21 mouse cellular contexts compared by ENCODE assay signal in the genomic region with DNA sequence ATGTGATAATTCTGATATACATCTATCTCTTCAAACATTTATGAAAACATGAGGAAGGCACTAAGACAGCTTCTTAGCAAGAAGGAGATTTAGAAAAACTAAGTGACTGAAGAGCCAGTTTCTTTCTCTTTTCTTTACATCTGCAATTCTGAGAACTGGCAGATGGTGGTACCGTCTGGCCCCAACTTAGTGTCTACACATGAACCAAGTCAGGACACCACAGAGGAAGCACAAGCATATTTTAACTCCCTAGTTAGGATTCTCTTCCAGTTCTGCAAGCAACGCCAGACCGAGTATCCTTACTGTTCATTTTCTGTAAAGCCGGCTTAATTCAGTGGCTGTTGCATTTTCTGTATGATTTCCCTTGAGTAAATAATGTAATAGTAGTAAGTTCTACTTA.
DNase-seq lines count a peak whose midpoint lies in the region; ATAC-seq and TF ChIP-seq lines count a peak whose summit lies in the region.
"Had no signal": no experiment of that assay in that cellular context is flagged by ENCODE, and none has a peak within 500 bp of the region (broad histone marks: within the 10 kb centered on the region; RNA-seq: fewer than 3 reads in every experiment).

No protein-coding gene starts in this region.

- no peak overlapping the region for H3K4me2 ChIP-seq in hindbrain, embryonic 13.5 days
- H3K4me2 ChIP-seq: embryonic facial prominence, embryonic 15.5 days; forebrain, embryonic 12.5 days; heart, embryonic 15.5 days; limb, embryonic 15.5 days; stomach, embryonic 15.5 days had no signal

- H3K36me3 ChIP-seq in hindbrain, embryonic 13.5 days, result no peaks in the 10 kb centered on the region
- H3K36me3 ChIP-seq: embryonic facial prominence, embryonic 15.5 days; forebrain, embryonic 12.5 days; heart, embryonic 15.5 days; limb, embryonic 15.5 days; stomach, embryonic 15.5 days had no signal

- no peaks in the 10 kb centered on the region for H3K27me3 ChIP-seq in hindbrain, embryonic 13.5 days
- H3K27me3 ChIP-seq: embryonic facial prominence, embryonic 15.5 days; forebrain, embryonic 12.5 days; heart, embryonic 15.5 days; limb, embryonic 15.5 days; stomach, embryonic 15.5 days had no signal

- H3K9me3 ChIP-seq in hindbrain, embryonic 13.5 days, result no peaks in the 10 kb centered on the region
- H3K9me3 ChIP-seq: embryonic facial prominence, embryonic 15.5 days; forebrain, embryonic 12.5 days; heart, embryonic 15.5 days; limb, embryonic 15.5 days; stomach, embryonic 15.5 days had no signal

- WGBS in hindbrain, embryonic 13.5 days, result 83% methylated on average over 4 of the region's 4 CpGs

- no peak overlapping the region for H3K9ac ChIP-seq in hindbrain, embryonic 13.5 days
- H3K9ac ChIP-seq: embryonic facial prominence, embryonic 15.5 days; forebrain, embryonic 12.5 days; heart, embryonic 15.5 days; limb, embryonic 15.5 days; stomach, embryonic 15.5 days had no signal

- no peak overlapping the region for H3K27ac ChIP-seq in left cerebral cortex, adult 2 months
- H3K27ac ChIP-seq in hindbrain, embryonic 13.5 days, result no peak overlapping the region
- H3K27ac ChIP-seq: embryonic facial prominence, embryonic 15.5 days; forebrain, embryonic 12.5 days; heart, adult 2 months; heart, embryonic 15.5 days; limb, embryonic 15.5 days; stomach, embryonic 15.5 days had no signal

- intact Hi-C loops in left cerebral cortex, adult 2 months (cut with DNase I), result loop anchor here (10.0 kb wide), 1 partner anchor 1421 kb away; no protein-coding TSS in a partner anchor

- peak; percentile 18 to 67 for DNase-seq in layer of hippocampus, adult 18-20 months (ENCODE audit: low spot score in 2 of 2)
- DNase-seq in layer of hippocampus, postnatal 10 days (ENCODE audit: low spot score in 2 of 2), result no peak
- DNase-seq in frontal cortex, postnatal 36 days (ENCODE audit: low spot score in 2 of 2), result peak; percentile 8 to 67
- DNase-seq in left cerebral cortex, adult 2 months (ENCODE audit: extremely low spot score in 1 of 2, low spot score in 2 of 2), result peak in 1 of 2 experiments; percentile 15
- DNase-seq in right cerebral cortex, postnatal 36 days (ENCODE audit: low spot score in 2 of 2), result peak; percentile 9 to 25
- DNase-seq: adrenal gland, postnatal 25 days; B cell, adult 2 months; cerebellum, adult 9-11 months; gastrocnemius, postnatal 10 days; heart, adult 2 months; kidney, adult 8-10 months; lung, postnatal 14 days; thymus, postnatal 14 days had no signal

- H3K4me1 ChIP-seq in hindbrain, embryonic 13.5 days (replicated peaks), result no peaks in the 10 kb centered on the region
- H3K4me1 ChIP-seq: embryonic facial prominence, embryonic 15.5 days; forebrain, embryonic 12.5 days; limb, embryonic 15.5 days; stomach, embryonic 15.5 days had no signal

- ATAC-seq in hindbrain, embryonic 13.5 days (ENCODE audit: low FRiP score), result no peak
- no peak for ATAC-seq in megakaryocyte, adult 5-6 weeks (ENCODE audit: poor library complexity, severe bottlenecking)
- no peak for ATAC-seq in monocyte, adult 5-6 weeks (replicated peaks; ENCODE audit: insufficient number of reproducible peaks, low FRiP score, low TSS enrichment, poor library complexity, severe bottlenecking)

- H3K4me3 ChIP-seq in left cerebral cortex, adult 2 months, result no peak overlapping the region
- no peak overlapping the region for H3K4me3 ChIP-seq in hindbrain, embryonic 13.5 days
- H3K4me3 ChIP-seq: embryonic facial prominence, embryonic 15.5 days; forebrain, embryonic 12.5 days; heart, adult 2 months; heart, embryonic 15.5 days; limb, embryonic 15.5 days; stomach, embryonic 15.5 days had no signal

- peak; percentile 22; the same call in 1 of the 2 replicates for TF ChIP-seq CTCF in left cerebral cortex, adult 2 months (IDR thresholded peaks at IDR 0.05)

Comparison
In these comparisons a context has a peak if more than half of its experiments do, and no peak if none do; other contexts are left out.
1. DNase-seq: peak in layer of hippocampus, adult 18-20 months (2 of 2), frontal cortex, postnatal 36 days (2 of 2) and right cerebral cortex, postnatal 36 days (2 of 2); none in layer of hippocampus, postnatal 10 days (0 of 2).